Mouse (Mus musculus): Measurements from ENCODE around the gene Hacd3. TPM values are rescaled to one million over a fixed set of nuclear protein-coding genes. Genes with fewer than 3 reads are reported as not detected.

Gene Hacd3
- polyA plus RNA-seq, 1 experiment from 2014 or later = 108 TPM

DNA sequence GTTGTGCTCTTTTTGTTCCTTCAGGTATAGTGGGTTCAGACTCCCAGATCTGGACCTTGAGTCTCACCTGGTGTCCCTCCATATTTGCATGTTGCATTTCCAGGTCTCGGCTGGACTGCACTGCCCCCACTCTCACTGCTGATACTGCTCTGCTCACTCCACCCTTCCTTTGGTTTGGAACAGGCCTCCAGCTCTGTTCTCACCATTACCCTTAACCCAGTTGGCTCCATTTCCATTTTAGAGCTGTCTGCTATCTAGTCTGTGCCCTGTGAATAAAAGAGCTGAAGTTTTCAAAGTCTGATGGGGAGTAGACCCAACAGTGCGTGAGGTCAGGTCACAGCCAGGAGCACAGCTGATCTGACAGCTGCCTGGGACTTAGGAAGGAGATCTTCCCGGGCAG lies 40.9 kb downstream of the Hacd3 start:
- no peaks in the 10 kb centered on the region for H3K27me3 ChIP-seq (ENCODE audit: insufficient read depth, low read length)
- 64% methylated on average over 3 of the region's 3 CpGs for WGBS (ENCODE audit: insufficient replicate concordance)
- peaks cover 78% of the 10 kb centered on the region for H3K36me3 ChIP-seq (replicated peaks; ENCODE audit: insufficient read depth, low read length)
- peak overlapping the region; percentile 44; the same call in 1 of the 2 replicates for H3K27ac ChIP-seq (ENCODE audit: low read depth)
- no peak overlapping the region for H3K4me3 ChIP-seq (ENCODE audit: low read depth, low read length)
- no peaks in the 10 kb centered on the region for H3K9me3 ChIP-seq (ENCODE audit: low read length)
- H3K4me1 ChIP-seq (ENCODE audit: insufficient read depth) = no peaks in the 10 kb centered on the region
- ATAC-seq (peak; percentile 74), DNase-seq (no peak)
- H3K9ac ChIP-seq (replicated peaks) = no peak overlapping the region
- H3K4me2 ChIP-seq (ENCODE audit: low read depth, low read length) = no peak overlapping the region
- TF ChIP-seq EP300 (IDR thresholded peaks at IDR 0.05; ENCODE audit: low read depth) = no peak
- TF ChIP-seq CTCF (IDR thresholded peaks at IDR 0.05; ENCODE audit: low read depth) = no peak

DNA sequence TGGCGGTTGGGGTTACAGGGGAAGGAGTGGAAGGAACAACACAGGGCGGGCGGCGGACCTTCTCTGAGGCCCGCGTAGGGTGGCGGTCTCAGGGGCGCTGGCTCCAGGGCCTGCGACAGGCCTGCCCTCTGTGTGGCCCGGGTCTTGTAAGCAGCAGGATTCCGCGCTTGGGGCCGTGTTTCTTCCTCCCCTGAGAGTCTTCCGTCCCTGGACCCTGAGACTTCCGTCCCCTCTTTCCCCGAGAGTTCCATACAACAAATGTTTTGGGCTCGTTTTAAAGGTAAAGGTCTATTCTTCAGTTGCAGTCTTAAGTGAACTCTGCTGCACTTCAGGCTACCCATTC lies 60.5 kb downstream of the Hacd3 start:
- no peaks in the 10 kb centered on the region for H3K9me3 ChIP-seq (ENCODE audit: low read length)
- no peak for DNase-seq
- peak overlapping the region; percentile 77 for H3K4me2 ChIP-seq (ENCODE audit: low read depth, low read length)
- no peaks in the 10 kb centered on the region for H3K27me3 ChIP-seq (ENCODE audit: insufficient read depth, low read length)
- peak overlapping the region; percentile 92 for H3K27ac ChIP-seq (ENCODE audit: low read depth)
- peak; percentile 84 for ATAC-seq
- TF ChIP-seq CTCF (IDR thresholded peaks at IDR 0.05; ENCODE audit: low read depth) (no peak), EP300 (IDR thresholded peaks at IDR 0.05; ENCODE audit: low read depth) (no peak)
- H3K9ac ChIP-seq (replicated peaks) = peak overlapping the region; percentile 94
- H3K36me3 ChIP-seq (replicated peaks; ENCODE audit: insufficient read depth, low read length) = peaks cover 10% of the 10 kb centered on the region; the same call in 1 of the 2 replicates
- peak overlapping the region; percentile 88 for H3K4me3 ChIP-seq (ENCODE audit: low read depth, low read length)
- peaks cover 20% of the 10 kb centered on the region for H3K4me1 ChIP-seq (ENCODE audit: insufficient read depth)
- WGBS (ENCODE audit: insufficient replicate concordance) = 0% methylated on average over 17 of the region's 17 CpGs

DNA sequence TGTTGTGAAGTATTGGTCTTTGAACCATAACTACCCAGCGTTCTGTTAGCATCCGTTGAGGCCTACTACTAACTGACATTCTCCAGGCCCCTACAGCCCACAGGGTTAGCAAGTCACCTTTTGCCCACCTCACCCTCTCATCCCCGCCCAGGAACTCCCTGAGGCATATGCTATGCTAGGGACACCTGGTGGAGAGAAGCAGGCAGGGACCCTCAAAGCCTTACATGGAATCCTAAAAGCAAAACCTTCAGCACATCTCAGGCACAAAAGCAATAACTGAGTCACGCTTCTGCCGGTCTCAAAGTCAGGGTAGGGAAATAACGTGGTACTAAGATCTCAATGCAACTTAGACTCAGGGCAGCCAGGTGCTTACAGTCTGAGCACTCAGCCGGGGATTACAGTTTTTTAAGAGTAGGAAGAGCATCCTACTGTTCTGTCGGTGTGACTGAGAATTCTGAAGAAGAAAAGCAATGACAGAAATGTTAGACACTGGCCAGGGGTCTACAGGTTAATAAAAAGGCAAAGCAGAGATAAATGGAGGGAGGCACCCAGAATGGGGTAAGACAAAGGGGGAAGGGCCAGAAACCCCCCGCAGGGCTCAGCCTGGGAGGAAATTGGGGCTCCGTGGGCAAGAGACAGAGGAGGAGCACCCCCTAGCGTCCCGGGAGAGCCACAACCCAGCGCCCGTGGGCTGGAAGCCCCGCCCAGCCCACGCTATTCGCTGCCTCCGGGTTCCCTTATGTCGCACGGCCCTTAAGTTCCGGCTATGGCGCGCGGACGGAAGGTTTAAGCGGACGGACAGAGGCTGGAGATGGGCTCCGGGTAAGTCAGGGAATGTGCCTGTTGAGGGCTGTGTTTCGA lies 61.1 kb downstream of the Hacd3 start, which contains the start of gene Ints14:
TSS of gene Ints14 (plus strand) at position 789 of the 861 bp plus-strand sequence.
- H3K27me3 ChIP-seq (ENCODE audit: insufficient read depth, low read length) = no peaks in the 10 kb centered on the region
- H3K36me3 ChIP-seq (replicated peaks; ENCODE audit: insufficient read depth, low read length) = peaks cover 10% of the 10 kb centered on the region; the same call in 1 of the 2 replicates
- DNase-seq (peak; percentile 97), ATAC-seq (peak; percentile 97)
- peak within 1 kb of the TSS; percentile 77 for H3K4me2 ChIP-seq (ENCODE audit: low read depth, low read length)
- H3K4me3 ChIP-seq (ENCODE audit: low read depth, low read length) = peak within 1 kb of the TSS; percentile 88
- no peaks in the 10 kb centered on the region for H3K9me3 ChIP-seq (ENCODE audit: low read length)
- peak within 1 kb of the TSS; percentile 94 for H3K9ac ChIP-seq (replicated peaks)
- H3K4me1 ChIP-seq (ENCODE audit: insufficient read depth) = peaks cover 20% of the 10 kb centered on the region
- TF ChIP-seq EP300 (IDR thresholded peaks at IDR 0.05; ENCODE audit: low read depth) (peak; percentile 54; the same call in 1 of the 2 replicates), CTCF (IDR thresholded peaks at IDR 0.05; ENCODE audit: low read depth) (peak; percentile 90)
- H3K27ac ChIP-seq (ENCODE audit: low read depth) = peak within 1 kb of the TSS; percentile 92
- 10% methylated on average over 28 of the region's 29 CpGs for WGBS (ENCODE audit: insufficient replicate concordance)

DNA sequence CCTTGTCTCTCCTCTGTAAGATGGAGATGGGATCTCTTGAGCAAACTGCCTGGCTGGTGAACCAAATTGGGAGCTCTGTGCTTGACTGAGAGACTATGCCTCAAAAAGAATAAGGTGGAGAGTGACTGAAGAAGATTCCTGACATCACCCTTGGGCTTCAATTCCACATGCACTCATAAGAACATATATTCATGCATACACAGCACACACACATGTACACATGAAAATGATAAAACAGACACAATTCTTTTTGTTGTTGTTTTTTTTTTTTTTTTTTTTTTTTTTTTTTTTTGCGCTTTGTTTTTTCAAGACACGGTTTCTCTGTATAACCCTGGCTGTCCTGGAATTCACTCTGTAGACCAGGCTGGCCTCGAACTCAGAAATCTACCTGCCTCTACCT lies 64.2 kb downstream of the Hacd3 start:
- DNase-seq (no peak), ATAC-seq (no peak)
- Histone ChIP-seq H3K9me3 (ENCODE audit: low read length) (no peaks in the 10 kb centered on the region), H3K27me3 (ENCODE audit: insufficient read depth, low read length) (no peaks in the 10 kb centered on the region), H3K4me2 (ENCODE audit: low read depth, low read length) (no peak overlapping the region), H3K4me3 (ENCODE audit: low read depth, low read length) (no peak overlapping the region), H3K9ac (replicated peaks) (no peak overlapping the region), H3K27ac (ENCODE audit: low read depth) (no peak overlapping the region), H3K4me1 (ENCODE audit: insufficient read depth) (peaks cover 26% of the 10 kb centered on the region), H3K36me3 (replicated peaks; ENCODE audit: insufficient read depth, low read length) (no peaks in the 10 kb centered on the region)
- WGBS (ENCODE audit: insufficient replicate concordance) = 83% methylated on average over 3 of the region's 3 CpGs
- TF ChIP-seq CTCF (IDR thresholded peaks at IDR 0.05; ENCODE audit: low read depth) (no peak), EP300 (IDR thresholded peaks at IDR 0.05; ENCODE audit: low read depth) (no peak)

DNA sequence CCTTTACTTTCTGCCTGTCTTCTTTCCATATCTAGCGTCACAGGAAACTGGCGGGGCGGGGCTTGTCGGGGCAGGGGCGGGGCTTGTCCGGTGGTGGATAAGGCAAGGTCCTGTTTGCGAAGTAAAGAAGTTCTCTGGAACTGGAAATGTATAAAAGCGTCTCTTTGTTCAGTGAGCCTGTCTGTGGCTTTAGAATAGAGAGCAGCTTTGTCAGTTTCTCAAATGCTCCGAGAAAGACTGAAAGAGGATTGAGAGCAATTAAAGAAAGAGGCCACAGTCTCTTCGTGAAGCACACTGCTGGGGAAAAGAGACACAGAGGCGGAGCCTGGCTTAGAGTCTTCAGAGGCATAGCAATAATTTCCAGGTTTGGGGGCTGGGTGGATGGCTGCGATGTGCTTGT lies 65.2 kb downstream of the Hacd3 start:
- H3K4me1 ChIP-seq (ENCODE audit: insufficient read depth) = peaks cover 21% of the 10 kb centered on the region
- peak overlapping the region; percentile 71; the same call in 1 of the 2 replicates for H3K27ac ChIP-seq (ENCODE audit: low read depth)
- peak overlapping the region; percentile 53; the same call in 1 of the 2 replicates for H3K9ac ChIP-seq (replicated peaks)
- H3K4me3 ChIP-seq (ENCODE audit: low read depth, low read length) = peak overlapping the region; percentile 26
- no peaks in the 10 kb centered on the region for H3K36me3 ChIP-seq (replicated peaks; ENCODE audit: insufficient read depth, low read length)
- no peaks in the 10 kb centered on the region for H3K9me3 ChIP-seq (ENCODE audit: low read length)
- TF ChIP-seq EP300 (IDR thresholded peaks at IDR 0.05; ENCODE audit: low read depth) = no peak
- TF ChIP-seq CTCF (IDR thresholded peaks at IDR 0.05; ENCODE audit: low read depth) = no peak
- DNase-seq (peak; percentile 85), ATAC-seq (no peak)
- peak overlapping the region; percentile 65 for H3K4me2 ChIP-seq (ENCODE audit: low read depth, low read length)
- 10% methylated on average over 12 of the region's 12 CpGs for WGBS (ENCODE audit: insufficient replicate concordance)
- 0 out of 2 replicates have a peak, but pooled peaks cover 2% of the 10 kb centered on the region for H3K27me3 ChIP-seq (ENCODE audit: insufficient read depth, low read length)

DNA sequence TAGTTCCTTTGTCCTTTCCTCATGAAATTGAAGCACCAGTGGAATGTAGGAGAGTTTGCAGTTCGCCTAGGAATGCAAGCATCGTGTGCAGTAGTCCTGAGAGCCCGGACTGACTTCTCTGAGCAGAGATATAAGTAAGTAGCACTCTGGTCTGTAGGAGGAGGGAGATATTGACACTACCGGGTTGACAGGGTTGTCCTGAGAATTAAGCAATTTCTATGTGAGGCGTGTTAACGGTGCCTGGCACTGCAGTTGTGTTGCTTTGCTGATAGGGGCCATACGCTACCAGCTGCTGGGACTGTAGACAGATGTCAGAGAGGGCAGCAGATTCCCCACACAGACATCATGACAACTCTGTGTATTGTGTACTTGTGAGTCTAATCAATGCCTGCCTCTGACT lies 68.3 kb downstream of the Hacd3 start:
- 31% methylated on average over 7 of the region's 7 CpGs for WGBS (ENCODE audit: insufficient replicate concordance)
- H3K9ac ChIP-seq (replicated peaks) = no peak overlapping the region
- H3K36me3 ChIP-seq (replicated peaks; ENCODE audit: insufficient read depth, low read length) = no peaks in the 10 kb centered on the region
- H3K4me2 ChIP-seq (ENCODE audit: low read depth, low read length) = no peak overlapping the region; the same call in 1 of the 2 replicates
- TF ChIP-seq EP300 (IDR thresholded peaks at IDR 0.05; ENCODE audit: low read depth) (no peak), CTCF (IDR thresholded peaks at IDR 0.05; ENCODE audit: low read depth) (no peak)
- H3K27me3 ChIP-seq (ENCODE audit: insufficient read depth, low read length) = 0 out of 2 replicates have a peak, but pooled peaks cover 8% of the 10 kb centered on the region
- peak; percentile 83 for ATAC-seq
- no peak overlapping the region for H3K27ac ChIP-seq (ENCODE audit: low read depth)
- DNase-seq = peak; percentile 22
- no peak overlapping the region for H3K4me3 ChIP-seq (ENCODE audit: low read depth, low read length)
- H3K9me3 ChIP-seq (ENCODE audit: low read length) = no peaks in the 10 kb centered on the region
- peaks cover 13% of the 10 kb centered on the region for H3K4me1 ChIP-seq (ENCODE audit: insufficient read depth)
